Mouse (Mus musculus): Measurements from ENCODE around the gene Gm49387. TPM values are rescaled to one million over a fixed set of nuclear protein-coding genes. Genes with fewer than 3 reads are reported as not detected.
"Not testable (repeated sequence)": the region's sequence is repeated elsewhere in the genome, so short reads cannot be mapped to it uniquely, and the experiment has no call there.

Gm49387 gene
- polyA plus RNA-seq, 1 experiment from 2014 or later = not detected

GRCm38 (mm10) chr14:31620591-31621223 is 20.0 kb downstream of the Gm49387 start:
- Histone ChIP-seq H3K4me1 (ENCODE audit: control insufficient read depth, insufficient read depth, low read length) (no peaks in the 10 kb centered on the region), H3K27ac (replicated peaks; ENCODE audit: low read depth, low read length) (no peak overlapping the region), H3K36me3 (ENCODE audit: control insufficient read depth, insufficient read depth, low read length) (no peaks in the 10 kb centered on the region), H3K4me3 (replicated peaks; ENCODE audit: low read depth, low read length) (no peak overlapping the region), H3K27me3 (ENCODE audit: control insufficient read depth, insufficient read depth, low read length) (no peaks in the 10 kb centered on the region), H3K9ac (replicated peaks; ENCODE audit: low read length) (no peak overlapping the region), H3K9me3 (ENCODE audit: control insufficient read depth, low read length) (no peaks in the 10 kb centered on the region), H3K4me2 (ENCODE audit: low read length) (no peak overlapping the region)
- ATAC-seq (ENCODE audit: low FRiP score, low TSS enrichment) (no peak), DNase-seq (no peak)
- 61% methylated on average over 9 of the region's 9 CpGs for WGBS

- no peak overlapping the region for H3K4me2 ChIP-seq (ENCODE audit: low read length)
- H3K4me3 ChIP-seq (replicated peaks; ENCODE audit: low read depth, low read length) = no peak overlapping the region
- no peaks in the 10 kb centered on the region for H3K4me1 ChIP-seq (ENCODE audit: control insufficient read depth, insufficient read depth, low read length)
- no peaks in the 10 kb centered on the region for H3K27me3 ChIP-seq (ENCODE audit: control insufficient read depth, insufficient read depth, low read length)
- WGBS = 96% methylated on average over 3 of the region's 3 CpGs
- H3K27ac ChIP-seq (replicated peaks; ENCODE audit: low read depth, low read length) = no peak overlapping the region
- no peak for DNase-seq
- H3K9me3 ChIP-seq (ENCODE audit: control insufficient read depth, low read length) = no peaks in the 10 kb centered on the region
- no peak overlapping the region for H3K9ac ChIP-seq (replicated peaks; ENCODE audit: low read length)
- no peaks in the 10 kb centered on the region for H3K36me3 ChIP-seq (ENCODE audit: control insufficient read depth, insufficient read depth, low read length)
- no peak for ATAC-seq (ENCODE audit: low FRiP score, low TSS enrichment)
Observed at GRCm38 (mm10) chr14:31617997-31618396, 22.7 kb downstream of the Gm49387 start.

DNA sequence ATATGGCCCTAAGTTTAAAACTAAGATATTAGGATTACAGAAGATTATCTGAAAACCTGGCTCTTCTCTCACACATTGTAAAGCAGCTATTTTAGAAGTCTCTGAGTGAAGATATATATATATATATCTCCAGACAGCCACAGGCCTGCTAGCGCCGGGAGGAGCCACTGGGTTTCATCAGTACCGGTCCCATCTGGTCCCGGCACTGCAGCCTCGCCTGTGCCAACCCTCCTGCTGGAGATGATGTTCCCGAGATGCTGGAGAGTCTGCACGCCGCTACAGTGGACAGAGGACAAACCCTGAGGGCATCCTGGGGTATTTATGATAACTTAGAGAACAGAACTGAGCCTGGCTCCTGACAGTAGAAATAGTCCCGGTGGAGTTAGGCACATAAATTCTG is 23.5 kb downstream of the Gm49387 start:
- Histone ChIP-seq H3K4me2 (ENCODE audit: low read length) (no peak overlapping the region), H3K4me1 (ENCODE audit: control insufficient read depth, insufficient read depth, low read length) (no peaks in the 10 kb centered on the region), H3K27ac (replicated peaks; ENCODE audit: low read depth, low read length) (no peak overlapping the region), H3K9ac (replicated peaks; ENCODE audit: low read length) (no peak overlapping the region), H3K36me3 (ENCODE audit: control insufficient read depth, insufficient read depth, low read length) (no peaks in the 10 kb centered on the region), H3K9me3 (ENCODE audit: control insufficient read depth, low read length) (no peaks in the 10 kb centered on the region), H3K4me3 (replicated peaks; ENCODE audit: low read depth, low read length) (no peak overlapping the region), H3K27me3 (ENCODE audit: control insufficient read depth, insufficient read depth, low read length) (no peaks in the 10 kb centered on the region)
- WGBS = 92% methylated on average over 9 of the region's 9 CpGs
- ATAC-seq (ENCODE audit: low FRiP score, low TSS enrichment) = no peak
- no peak for DNase-seq

- ATAC-seq (ENCODE audit: low FRiP score, low TSS enrichment) (no peak), DNase-seq (no peak)
- H3K4me3 ChIP-seq (replicated peaks; ENCODE audit: low read depth, low read length) = no peak overlapping the region
- H3K4me1 ChIP-seq (ENCODE audit: control insufficient read depth, insufficient read depth, low read length) = no peaks in the 10 kb centered on the region
- no peak overlapping the region for H3K27ac ChIP-seq (replicated peaks; ENCODE audit: low read depth, low read length)
- H3K9me3 ChIP-seq (ENCODE audit: control insufficient read depth, low read length) = no peaks in the 10 kb centered on the region
- H3K27me3 ChIP-seq (ENCODE audit: control insufficient read depth, insufficient read depth, low read length) = no peaks in the 10 kb centered on the region
- no peak overlapping the region for H3K9ac ChIP-seq (replicated peaks; ENCODE audit: low read length)
- H3K36me3 ChIP-seq (ENCODE audit: control insufficient read depth, insufficient read depth, low read length) = no peaks in the 10 kb centered on the region
- WGBS = 82% methylated on average over 5 of the region's 5 CpGs
- no peak overlapping the region for H3K4me2 ChIP-seq (ENCODE audit: low read length)
Observed at GRCm38 (mm10) chr14:31613671-31614070, 27.0 kb downstream of the Gm49387 start.

- H3K4me3 ChIP-seq (replicated peaks; ENCODE audit: low read depth, low read length) = no peak overlapping the region
- H3K4me2 ChIP-seq (ENCODE audit: low read length) = no peak overlapping the region
- WGBS = 70% methylated on average over 4 of the region's 4 CpGs
- no peak overlapping the region for H3K9ac ChIP-seq (replicated peaks; ENCODE audit: low read length)
- H3K27me3 ChIP-seq (ENCODE audit: control insufficient read depth, insufficient read depth, low read length) = no peaks in the 10 kb centered on the region
- no peaks in the 10 kb centered on the region for H3K4me1 ChIP-seq (ENCODE audit: control insufficient read depth, insufficient read depth, low read length)
- no peak overlapping the region for H3K27ac ChIP-seq (replicated peaks; ENCODE audit: low read depth, low read length)
- H3K9me3 ChIP-seq (ENCODE audit: control insufficient read depth, low read length) = no peaks in the 10 kb centered on the region
- no peaks in the 10 kb centered on the region for H3K36me3 ChIP-seq (ENCODE audit: control insufficient read depth, insufficient read depth, low read length)
- ATAC-seq (ENCODE audit: low FRiP score, low TSS enrichment) (no peak), DNase-seq (no peak)
Observed at GRCm38 (mm10) chr14:31611986-31612385, 28.7 kb downstream of the Gm49387 start.

GRCm38 (mm10) chr14:31605514-31605913 is 35.2 kb downstream of the Gm49387 start:
- DNase-seq = no peak
- WGBS = 62% methylated on average over 6 of the region's 6 CpGs
- Histone ChIP-seq H3K27ac (replicated peaks; ENCODE audit: low read depth, low read length) (no peak overlapping the region), H3K4me2 (ENCODE audit: low read length) (no peak overlapping the region), H3K9ac (replicated peaks; ENCODE audit: low read length) (no peak overlapping the region), H3K27me3 (ENCODE audit: control insufficient read depth, insufficient read depth, low read length) (no peaks in the 10 kb centered on the region), H3K36me3 (ENCODE audit: control insufficient read depth, insufficient read depth, low read length) (no peaks in the 10 kb centered on the region), H3K4me1 (ENCODE audit: control insufficient read depth, insufficient read depth, low read length) (no peaks in the 10 kb centered on the region), H3K4me3 (replicated peaks; ENCODE audit: low read depth, low read length) (no peak overlapping the region), H3K9me3 (ENCODE audit: control insufficient read depth, low read length) (no peaks in the 10 kb centered on the region)
- no peak for ATAC-seq (ENCODE audit: low FRiP score, low TSS enrichment)

DNA sequence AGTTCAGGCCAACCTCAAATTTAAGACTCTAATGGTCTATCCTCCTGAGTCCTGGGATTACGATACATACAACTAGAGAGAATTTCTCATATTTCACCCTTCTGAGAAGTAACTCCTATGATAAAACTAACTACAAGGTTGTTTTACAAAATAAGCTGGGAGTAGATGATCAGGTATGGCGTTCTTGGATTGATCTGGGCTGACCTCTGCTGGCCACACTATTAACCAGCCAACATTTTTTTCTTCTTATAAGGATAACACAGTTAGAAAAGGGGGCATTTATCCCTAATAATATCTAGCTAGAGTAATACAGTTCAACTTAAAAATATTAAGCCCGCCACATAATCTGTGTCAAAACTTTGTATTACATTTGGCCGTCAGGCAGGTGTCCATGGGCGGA is 35.8 kb downstream of the Gm49387 start:
- WGBS = 87% methylated on average over 5 of the region's 5 CpGs
- no peaks in the 10 kb centered on the region for H3K9me3 ChIP-seq (ENCODE audit: control insufficient read depth, low read length)
- no peaks in the 10 kb centered on the region for H3K36me3 ChIP-seq (ENCODE audit: control insufficient read depth, insufficient read depth, low read length)
- ATAC-seq (ENCODE audit: low FRiP score, low TSS enrichment) = no peak
- H3K4me1 ChIP-seq (ENCODE audit: control insufficient read depth, insufficient read depth, low read length) = no peaks in the 10 kb centered on the region
- no peak overlapping the region for H3K4me2 ChIP-seq (ENCODE audit: low read length)
- H3K27ac ChIP-seq (replicated peaks; ENCODE audit: low read depth, low read length) = no peak overlapping the region
- peak; percentile 14 for DNase-seq
- H3K27me3 ChIP-seq (ENCODE audit: control insufficient read depth, insufficient read depth, low read length) = no peaks in the 10 kb centered on the region
- H3K4me3 ChIP-seq (replicated peaks; ENCODE audit: low read depth, low read length) = no peak overlapping the region
- H3K9ac ChIP-seq (replicated peaks; ENCODE audit: low read length) = no peak overlapping the region

DNA sequence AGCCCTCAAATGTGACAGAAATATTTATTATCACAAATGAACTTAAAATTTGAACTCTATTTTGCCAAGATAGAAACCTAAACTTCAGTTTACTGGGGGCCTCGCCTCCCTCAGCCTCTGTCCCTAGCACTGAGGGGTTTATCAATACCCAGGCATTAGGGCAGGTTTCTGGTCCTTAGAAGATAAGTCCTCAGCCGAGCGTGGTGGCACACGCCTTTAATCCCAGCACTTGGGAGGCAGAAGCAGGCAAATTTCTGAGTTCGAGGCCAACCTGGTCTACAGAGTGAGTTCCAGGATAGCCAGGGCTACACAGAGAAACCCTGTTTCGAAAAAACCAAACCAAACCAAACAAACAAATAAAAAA is 38.1 kb downstream of the Gm49387 start:
- not testable (repeated sequence) for H3K9ac ChIP-seq (replicated peaks; ENCODE audit: low read length); DNase-seq; H3K27ac ChIP-seq (replicated peaks; ENCODE audit: low read depth, low read length); H3K9me3 ChIP-seq (ENCODE audit: control insufficient read depth, low read length); H3K36me3 ChIP-seq (ENCODE audit: control insufficient read depth, insufficient read depth, low read length); H3K4me2 ChIP-seq (ENCODE audit: low read length); H3K27me3 ChIP-seq (ENCODE audit: control insufficient read depth, insufficient read depth, low read length); H3K4me1 ChIP-seq (ENCODE audit: control insufficient read depth, insufficient read depth, low read length); H3K4me3 ChIP-seq (replicated peaks; ENCODE audit: low read depth, low read length); ATAC-seq (ENCODE audit: low FRiP score, low TSS enrichment)
- 89% methylated on average over 6 of the region's 6 CpGs for WGBS

DNA sequence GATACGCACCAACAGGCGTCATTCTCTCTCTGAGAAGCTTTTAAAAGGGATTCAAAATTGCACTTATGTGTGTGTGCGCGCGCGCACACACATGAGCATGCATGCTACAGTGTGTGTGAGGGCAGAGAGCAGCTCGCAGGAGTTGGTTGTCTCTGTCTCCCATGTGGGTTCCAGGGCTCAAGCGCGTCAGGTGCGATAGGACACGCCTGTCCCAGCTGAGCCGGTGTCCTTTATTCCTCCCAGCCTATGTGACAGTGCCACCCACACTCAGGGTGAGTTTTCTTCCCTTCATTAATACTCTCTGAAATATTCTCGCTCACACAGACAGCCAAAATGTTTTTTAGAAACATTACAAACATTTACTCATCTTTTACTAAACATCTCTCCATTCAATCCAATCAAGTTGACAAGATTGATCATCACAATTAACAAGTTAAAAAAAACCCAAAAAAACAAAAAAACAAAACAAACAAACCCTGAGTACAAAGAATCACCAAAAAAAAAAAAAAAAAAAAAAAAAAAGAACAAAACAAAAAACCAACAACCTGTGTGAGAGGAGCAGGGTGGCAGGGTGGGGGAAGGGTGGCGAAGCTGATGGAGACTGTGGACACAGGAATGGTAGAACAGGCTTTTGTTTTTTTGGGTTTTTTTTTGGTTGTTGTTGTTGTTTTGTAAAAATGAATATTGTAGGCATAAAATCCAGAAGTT is 38.6 kb downstream of the Gm49387 start:
- H3K9ac ChIP-seq (replicated peaks; ENCODE audit: low read length) = no peak overlapping the region
- WGBS = 88% methylated on average over 14 of the region's 14 CpGs
- DNase-seq (no peak), ATAC-seq (ENCODE audit: low FRiP score, low TSS enrichment) (no peak)
- no peaks in the 10 kb centered on the region for H3K27me3 ChIP-seq (ENCODE audit: control insufficient read depth, insufficient read depth, low read length)
- H3K4me1 ChIP-seq (ENCODE audit: control insufficient read depth, insufficient read depth, low read length) = no peaks in the 10 kb centered on the region
- H3K4me3 ChIP-seq (replicated peaks; ENCODE audit: low read depth, low read length) = no peak overlapping the region
- no peak overlapping the region for H3K27ac ChIP-seq (replicated peaks; ENCODE audit: low read depth, low read length)
- H3K9me3 ChIP-seq (ENCODE audit: control insufficient read depth, low read length) = no peaks in the 10 kb centered on the region
- H3K36me3 ChIP-seq (ENCODE audit: control insufficient read depth, insufficient read depth, low read length) = no peaks in the 10 kb centered on the region
- H3K4me2 ChIP-seq (ENCODE audit: low read length) = no peak overlapping the region
